Mouse (Mus musculus) cerebellum, adult 8-10 months (tissue): Measurements from ENCODE around the gene C9orf72.

Experiments used
- DNase-seq: peaks from one replicate; pipeline ENCODE4 v3.0.0; 2022

The C9orf72 gene

GRCm38 (mm10) chr4:35175566-35175965 lies 50.4 kb downstream of the C9orf72 start:
- no peak for DNase-seq

GRCm38 (mm10) chr4:35173551-35173950 lies 52.4 kb downstream of the C9orf72 start:
- DNase-seq, result no peak

- DNase-seq, result no peak
Observed at GRCm38 (mm10) chr4:35172471-35172870, 53.5 kb downstream of the C9orf72 start.

- no peak for DNase-seq
Observed at GRCm38 (mm10) chr4:35169571-35170125, 56.3 kb downstream of the C9orf72 start.

- no peak for DNase-seq
Observed at GRCm38 (mm10) chr4:35167855-35168254, 58.1 kb downstream of the C9orf72 start.

- DNase-seq, result no peak
Observed at GRCm38 (mm10) chr4:35165947-35166346, 60.0 kb downstream of the C9orf72 start.

- no peak for DNase-seq
Observed at GRCm38 (mm10) chr4:35165275-35165674, 60.7 kb downstream of the C9orf72 start.

- DNase-seq, result no peak
Observed at GRCm38 (mm10) chr4:35157815-35158214, 68.2 kb downstream of the C9orf72 start.

- DNase-seq, result peak; percentile 57
Observed at GRCm38 (mm10) chr4:35156751-35157611, 69.0 kb downstream of the C9orf72 start, which contains the start of gene Mob3b. Gene Mob3b, minus strand, starts transcription at chr4:35157484.

GRCm38 (mm10) chr4:35156149-35156611 lies 69.8 kb downstream of the C9orf72 start:
- peak; percentile 14 for DNase-seq

GRCm38 (mm10) chr4:35155132-35155922 lies 70.6 kb downstream of the C9orf72 start:
- no peak for DNase-seq

- no peak for DNase-seq
Observed at GRCm38 (mm10) chr4:35154051-35154450, 71.9 kb downstream of the C9orf72 start.

- no peak for DNase-seq
Observed at GRCm38 (mm10) chr4:35151756-35152155, 74.2 kb downstream of the C9orf72 start, which contains the start of gene Ifnk. Gene Ifnk, plus strand, starts transcription at chr4:35152056.

GRCm38 (mm10) chr4:35150706-35151105 lies 75.3 kb downstream of the C9orf72 start:
- DNase-seq, result no peak

GRCm38 (mm10) chr4:35148326-35148725 lies 77.6 kb downstream of the C9orf72 start:
- DNase-seq, result no peak

- DNase-seq, result no peak
Observed at GRCm38 (mm10) chr4:35146597-35146996, 79.4 kb downstream of the C9orf72 start.

GRCm38 (mm10) chr4:35145726-35146125 lies 80.2 kb downstream of the C9orf72 start:
- DNase-seq, result no peak

GRCm38 (mm10) chr4:35143472-35144102 lies 82.4 kb downstream of the C9orf72 start:
- DNase-seq, result no peak
